Mouse (Mus musculus) gastrocnemius, adult 18-20 months (tissue): ENCODE data around the gene Tmem30b. TPM values are rescaled to one million over a fixed set of nuclear protein-coding genes. Genes with fewer than 3 reads are reported as not detected.
A peak's percentile ranks its signal among the peaks of the same experiment; 100 is the strongest.
"Not testable (repeated sequence)": the region's sequence is repeated elsewhere in the genome, so short reads cannot be mapped to it uniquely, and the experiment has no call there.

Experiments used
- DNase-seq: peaks from one replicate; pipeline ENCODE4 v3.0.0; 2021; ENCODE audit warnings: low spot score
- total RNA-seq, 2 experiments: library from RNA; stranded (reverse); gene quantifications; 2 replicates each; pipeline ENCODE4 v1.2.3; 2021

Gene Tmem30b
- total RNA-seq, 2 experiments from 2014 or later = 0.11 to 0.74 TPM

DNA sequence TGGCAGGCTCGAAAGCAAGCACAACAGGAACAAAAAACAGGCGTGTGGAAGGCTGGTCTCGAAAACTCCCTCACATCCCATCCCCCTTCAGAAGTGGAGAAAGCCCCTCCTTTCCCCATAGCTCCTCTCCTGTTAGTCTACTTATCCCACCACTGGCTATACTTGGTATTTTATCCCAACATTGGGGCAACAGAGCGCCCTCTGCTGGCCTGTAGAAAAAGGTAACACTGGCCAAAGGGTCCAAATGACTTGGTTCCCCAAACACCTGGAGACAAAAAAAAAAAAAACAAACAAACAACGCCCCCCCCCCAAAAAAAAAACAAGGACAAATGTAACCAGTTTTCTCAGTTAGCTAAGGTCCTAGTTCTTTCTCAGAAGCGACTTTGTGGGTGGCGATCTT is 13.9 kb upstream of the Tmem30b start:
- no peak for DNase-seq

DNA sequence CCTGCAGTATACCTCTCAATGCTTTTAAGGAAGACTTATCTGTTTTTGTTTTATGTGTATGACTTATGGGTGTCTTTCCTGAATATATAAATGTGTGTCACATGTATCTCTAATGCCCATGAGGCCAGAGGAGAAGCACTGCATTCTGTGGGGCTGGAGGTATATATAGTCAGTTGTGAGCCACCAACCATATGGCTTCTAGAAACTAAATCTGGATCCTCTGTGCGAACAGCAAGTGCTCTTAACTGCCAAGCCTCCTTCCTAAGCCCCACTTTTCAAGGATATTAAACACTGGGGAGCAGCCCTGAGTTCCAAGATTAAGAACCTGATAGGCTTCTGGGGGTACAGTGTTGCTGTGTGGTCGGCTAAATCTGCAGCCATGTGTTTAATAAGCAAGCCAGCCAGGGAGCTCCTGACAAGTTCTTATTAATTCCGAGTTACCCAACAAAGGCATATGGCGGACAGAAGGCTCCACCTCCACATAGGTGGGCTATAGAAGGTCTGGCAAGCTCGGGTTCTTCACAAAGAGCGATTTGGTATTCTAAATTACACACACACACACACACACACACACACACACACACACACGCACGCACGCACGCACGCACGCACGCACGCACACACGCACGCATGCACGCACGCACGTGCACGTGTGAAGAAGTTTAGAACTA is 12.5 kb upstream of the Tmem30b start:
- no peak for DNase-seq

GRCm38 (mm10) chr12:73554155-73554554 is 8.0 kb upstream of the Tmem30b start:
- DNase-seq = peak; percentile 78

GRCm38 (mm10) chr12:73548259-73548658 is 2.1 kb upstream of the Tmem30b start:
- no peak for DNase-seq

DNA sequence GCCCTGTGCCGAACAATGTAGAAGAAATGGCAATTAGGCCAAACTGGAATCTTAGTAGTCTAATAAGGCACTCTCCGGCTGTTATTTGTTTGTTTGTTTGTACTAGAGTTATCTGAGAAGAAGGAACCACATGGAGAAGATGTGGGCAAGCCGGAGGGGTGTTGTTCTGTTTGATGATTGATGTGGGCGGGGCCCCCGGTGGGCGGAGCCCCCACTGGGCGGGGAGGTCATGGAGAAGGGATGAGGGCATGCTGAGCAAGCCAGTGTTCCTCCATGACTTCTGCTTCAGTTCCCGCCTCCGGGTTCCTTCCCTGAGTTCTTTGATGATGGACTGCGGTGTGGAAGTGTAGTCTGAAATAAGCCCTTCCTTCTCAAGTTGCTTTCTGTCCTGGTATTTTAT is 1.5 kb upstream of the Tmem30b start:
- DNase-seq = no peak

- DNase-seq = peak; percentile 47
These were observed 513 bp downstream of the Tmem30b start for GRCm38 (mm10) chr12:73545672-73546085.

DNA sequence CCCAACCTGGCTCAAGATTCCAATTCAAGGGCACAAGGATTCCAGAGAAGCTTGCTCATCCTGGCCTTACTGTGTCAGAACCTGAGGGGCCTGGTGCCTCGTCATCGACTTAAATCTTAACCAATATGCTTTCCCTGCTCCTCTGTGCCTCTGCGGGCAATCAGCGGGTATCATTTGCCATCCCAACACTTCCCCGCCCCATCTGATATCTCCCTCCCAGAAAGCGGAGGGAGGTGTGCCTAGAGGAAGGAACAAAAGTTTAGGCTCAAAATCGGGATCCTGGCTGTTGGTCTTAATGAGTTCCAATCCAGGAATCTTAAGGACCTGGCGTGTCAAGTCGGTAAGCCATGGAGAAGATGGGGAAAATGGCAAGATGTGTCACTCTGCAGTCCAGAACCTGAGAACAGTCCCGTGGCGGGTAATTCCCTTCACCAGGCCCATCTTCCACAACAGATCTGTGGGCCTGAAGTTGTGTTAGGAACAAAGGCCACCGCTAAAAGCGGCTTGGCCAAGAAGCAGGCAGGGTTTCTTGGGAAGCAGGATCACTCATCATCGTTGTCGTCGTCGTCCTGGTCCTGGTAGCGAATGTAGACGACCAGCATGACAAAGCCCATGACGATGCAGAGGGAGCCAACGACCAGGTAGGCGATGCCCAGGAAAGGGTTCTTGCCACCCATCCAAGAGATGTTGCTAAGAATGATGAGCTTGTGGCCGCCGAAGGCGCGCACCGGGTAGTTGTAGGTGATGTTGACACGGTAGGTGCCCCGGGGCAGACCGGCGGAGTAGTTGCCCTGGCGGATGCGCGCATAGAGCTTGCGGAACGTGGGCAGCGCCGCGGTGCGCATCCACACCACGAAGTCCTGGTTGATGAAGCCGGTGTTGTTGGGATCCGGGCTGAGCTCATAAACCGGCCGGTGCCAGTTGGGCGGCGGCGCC is 1.2 kb downstream of the Tmem30b start:
- DNase-seq = no peak

DNA sequence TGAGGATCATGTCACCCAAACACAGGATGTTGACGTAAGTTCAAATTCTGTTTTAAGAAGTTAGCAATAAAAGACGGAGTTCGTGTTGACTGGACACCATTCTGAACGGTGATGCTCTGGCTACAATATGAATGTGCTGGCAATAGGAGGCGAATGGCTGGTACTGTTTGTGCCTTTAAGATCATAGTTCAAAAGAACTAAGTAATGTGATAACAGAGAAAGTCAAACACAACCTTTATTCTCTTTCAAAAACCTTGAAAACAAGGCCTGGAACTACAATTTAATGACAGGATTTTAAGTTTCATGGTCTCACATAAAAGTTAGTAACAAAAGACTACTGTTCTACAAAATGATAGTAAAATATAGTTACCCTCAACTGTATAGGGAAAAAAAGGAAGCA is 3.0 kb downstream of the Tmem30b start:
- DNase-seq = no peak

DNA sequence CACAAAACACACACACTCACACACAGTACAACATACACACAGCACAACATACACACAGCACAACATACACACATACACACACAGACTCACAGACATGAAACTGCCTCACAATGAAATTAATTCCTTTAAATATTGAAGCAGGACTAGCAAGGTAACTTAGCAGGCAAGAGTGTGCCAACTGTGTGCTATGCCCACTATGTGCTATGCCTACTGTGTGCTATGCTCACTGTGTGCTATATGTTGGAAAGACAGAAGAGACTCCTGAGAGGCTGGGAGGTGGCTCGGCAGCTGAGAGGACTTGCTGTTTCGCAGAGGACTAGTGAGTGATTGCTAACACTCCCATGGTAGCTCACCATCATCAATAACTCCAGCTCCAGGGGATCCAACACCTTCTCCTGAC is 5.8 kb downstream of the Tmem30b start:
- DNase-seq = no peak

DNA sequence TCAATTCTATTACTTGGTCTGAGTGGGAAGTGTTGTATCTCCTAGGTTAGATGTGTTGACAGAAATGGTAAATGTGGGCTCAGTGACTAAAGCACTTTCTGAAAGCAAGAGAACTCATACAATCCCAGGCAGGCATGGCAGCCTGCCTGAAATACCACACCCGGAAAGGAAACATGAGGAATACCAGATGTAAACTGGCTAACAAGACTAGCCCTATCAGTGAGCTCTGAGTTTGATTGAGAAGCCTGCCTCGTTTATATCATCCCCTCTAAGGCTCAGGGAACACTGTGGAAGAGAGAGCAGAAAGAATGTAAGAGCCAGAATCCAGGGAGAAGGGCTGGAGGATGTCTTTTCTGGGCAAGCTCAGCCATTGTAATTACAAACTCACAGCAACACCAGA is 7.0 kb downstream of the Tmem30b start:
- no peak for DNase-seq

GRCm38 (mm10) chr12:73538139-73538508 is 8.1 kb downstream of the Tmem30b start:
- DNase-seq = not testable (repeated sequence)

GRCm38 (mm10) chr12:73537499-73538138 is 8.6 kb downstream of the Tmem30b start:
- no peak for DNase-seq

- peak; percentile 73 for DNase-seq
These were observed 11.6 kb downstream of the Tmem30b start for GRCm38 (mm10) chr12:73534591-73534990.

GRCm38 (mm10) chr12:73531889-73532479 is 14.2 kb downstream of the Tmem30b start:
- DNase-seq = no peak

- no peak for DNase-seq
These were observed 16.6 kb downstream of the Tmem30b start for GRCm38 (mm10) chr12:73529590-73529989.

- no peak for DNase-seq
These were observed 17.1 kb downstream of the Tmem30b start for GRCm38 (mm10) chr12:73529131-73529530.

GRCm38 (mm10) chr12:73528142-73528541 is 18.1 kb downstream of the Tmem30b start:
- not testable (repeated sequence) for DNase-seq

GRCm38 (mm10) chr12:73525254-73525885 is 20.8 kb downstream of the Tmem30b start:
- no peak for DNase-seq

GRCm38 (mm10) chr12:73523066-73523465 is 23.1 kb downstream of the Tmem30b start:
- no peak for DNase-seq

DNA sequence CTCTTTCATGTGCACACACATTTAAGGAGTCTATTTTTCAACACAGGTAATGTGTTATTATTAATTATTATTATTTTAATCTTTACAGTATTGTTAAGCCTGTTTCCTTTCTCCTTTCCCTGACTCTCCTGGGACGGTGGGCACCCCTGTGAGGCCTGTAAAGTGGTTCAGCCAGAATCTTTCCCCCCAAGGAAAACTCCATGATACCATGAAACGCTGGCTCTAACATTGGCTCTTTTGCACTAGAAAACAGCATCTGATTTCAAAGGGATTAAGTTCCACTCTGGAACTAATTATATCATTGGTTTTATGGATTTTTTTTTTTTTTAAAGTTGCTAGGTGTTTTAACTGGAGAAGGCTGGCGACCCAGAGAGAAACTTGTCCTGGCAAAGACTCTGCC is 24.2 kb downstream of the Tmem30b start:
- DNase-seq = no peak

DNA sequence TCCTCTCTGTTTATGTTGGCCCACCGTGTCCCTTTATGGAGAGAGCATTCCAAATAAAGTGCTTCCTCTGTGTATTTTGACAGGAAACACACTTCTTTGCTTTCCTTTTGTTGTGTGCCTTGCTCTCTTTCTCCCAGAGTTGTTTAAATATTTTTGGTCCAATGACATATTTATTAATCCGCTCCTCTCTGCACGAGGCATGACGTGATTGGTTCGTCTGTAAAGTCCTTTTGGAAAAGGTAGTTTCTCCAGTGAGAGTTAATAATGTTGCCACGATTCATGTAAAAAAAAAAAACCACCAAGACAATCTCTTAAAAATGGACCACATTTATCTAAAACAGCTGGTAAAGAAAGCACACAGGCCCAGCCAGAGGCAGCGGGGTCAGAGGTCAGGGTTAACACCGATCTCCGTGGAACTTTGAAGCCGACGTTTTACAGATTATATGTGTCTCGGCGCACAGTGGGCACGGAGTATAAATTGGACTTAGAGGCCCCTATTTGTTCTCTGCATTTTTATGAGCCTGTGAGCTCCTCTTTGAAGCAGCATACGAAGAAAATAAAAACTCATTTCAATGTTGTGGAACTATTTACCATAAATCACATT is 24.9 kb downstream of the Tmem30b start:
- DNase-seq = no peak
